9 mouse cellular contexts compared by ENCODE assay signal in genomic region chr2:122243671-122244131, GRCm38 (mm10). TPM values are rescaled to one million over a fixed set of nuclear protein-coding genes. Genes with fewer than 3 reads are reported as not detected.
A peak's percentile ranks its signal among the peaks of the same experiment; 100 is the strongest.
DNase-seq lines count a peak whose midpoint lies in the region; ATAC-seq and TF ChIP-seq lines count a peak whose summit lies in the region.
"Had no signal": no experiment of that assay in that cellular context is flagged by ENCODE, and none has a peak within 500 bp of the region (broad histone marks: within the 10 kb centered on the region; RNA-seq: fewer than 3 reads in every experiment).

No protein-coding gene starts in this region.

- intact Hi-C loops in heart, postnatal 14 days (cut with DNase I): loop anchor here (1.0 to 5.0 kb wide), 2 partner anchors 49 to 171 kb away; no protein-coding TSS in a partner anchor

- peak; percentile 83 for DNase-seq in CH12.LX (ENCODE audit: extremely low read depth)
- DNase-seq in c-Kit-positive CD71-positive TER-119-negative erythroid progenitor cells, embryonic 14.5 days (ENCODE audit: low read depth): peak; percentile 78
- peak; percentile 86 for DNase-seq in forebrain, embryonic 14.5 days (ENCODE audit: low spot score)
- peak; percentile 67 to 84 for DNase-seq in heart, postnatal 14 days
- peak; percentile 78 to 84 for DNase-seq in kidney, postnatal 4 days
- DNase-seq in liver, postnatal 0 days: peak; percentile 76
- DNase-seq in testis, postnatal 10 days (ENCODE audit: low spot score): peak; percentile 78

- peak; percentile 78 for TF ChIP-seq RAD21 in CH12.LX (IDR thresholded peaks at IDR 0.05; ENCODE audit: low read depth, low read length)

- H3K9ac ChIP-seq in CH12.LX (ENCODE audit: insufficient read depth, low read depth): no peak overlapping the region
- no peak overlapping the region for H3K9ac ChIP-seq in forebrain, embryonic 14.5 days (ENCODE audit: low read length)
- H3K9ac ChIP-seq in liver, postnatal 0 days (replicated peaks): no peak overlapping the region
- no peak overlapping the region for H3K9ac ChIP-seq in neural tube, embryonic 14.5 days (replicated peaks; ENCODE audit: low read depth, low read length)

- dilution Hi-C loops in CH12.LX (cut with MboI; ENCODE audit: extremely low pct_ligation_motif_present, extremely low pct_unique_long_range_greater_than_20kb, low sequenced_read_pairs): no loop called here

- H3K4me2 ChIP-seq in CH12.LX (ENCODE audit: insufficient read depth, low read depth, poor library complexity, severe bottlenecking): no peak overlapping the region
- no peak overlapping the region for H3K4me2 ChIP-seq in forebrain, embryonic 14.5 days (ENCODE audit: low read length)
- H3K4me2 ChIP-seq in liver, postnatal 0 days (ENCODE audit: low read depth, low read length): no peak overlapping the region
- H3K4me2 ChIP-seq in neural tube, embryonic 14.5 days (ENCODE audit: low read depth, low read length): no peak overlapping the region

- peaks cover 0 to 33% of the 10 kb centered on the region in 2 experiments for H3K36me3 ChIP-seq in CH12.LX (replicated peaks in 1 of 2; ENCODE audit: control insufficient read depth in 1 of 2, insufficient read depth in 1 of 2, low read length in 1 of 2)
- H3K36me3 ChIP-seq in forebrain, embryonic 14.5 days (ENCODE audit: control insufficient read depth, insufficient read depth, low read length): no peaks in the 10 kb centered on the region
- peaks cover 16% of the 10 kb centered on the region for H3K36me3 ChIP-seq in liver, postnatal 0 days (replicated peaks; ENCODE audit: insufficient read depth, low read length)
- no peaks in the 10 kb centered on the region for H3K36me3 ChIP-seq in neural tube, embryonic 14.5 days (ENCODE audit: control insufficient read depth, insufficient read depth, low read length)

- TF ChIP-seq CTCF in CH12.LX (conservative IDR thresholded peaks at IDR 0.05 in 1 of 2, IDR thresholded peaks at IDR 0.05 in 1 of 2; ENCODE audit: low read depth in 2 of 2, low read length in 2 of 2): peak; percentile 91 to 95
- TF ChIP-seq CTCF in liver, postnatal 0 days (IDR thresholded peaks at IDR 0.05; ENCODE audit: low read depth): peak; percentile 96

- peak; percentile 50 for TF ChIP-seq EP300 in CH12.LX (IDR thresholded peaks at IDR 0.05; ENCODE audit: low read length)
- no peak for TF ChIP-seq EP300 in liver, postnatal 0 days (IDR thresholded peaks at IDR 0.05; ENCODE audit: low read depth)

- H3K27ac ChIP-seq in CH12.LX (ENCODE audit: insufficient read depth, low read depth): no peak overlapping the region
- no peak overlapping the region for H3K27ac ChIP-seq in forebrain, embryonic 14.5 days (ENCODE audit: low read depth, low read length)
- peak overlapping the region; percentile 80 for H3K27ac ChIP-seq in liver, postnatal 0 days (ENCODE audit: low read depth)
- H3K27ac ChIP-seq in neural tube, embryonic 14.5 days (ENCODE audit: low read depth, low read length): no peak overlapping the region

- 0% methylated on average over 3 of the region's 3 CpGs for WGBS in forebrain, embryonic 14.5 days
- 9% methylated on average over 3 of the region's 3 CpGs for WGBS in liver, postnatal 0 days (ENCODE audit: insufficient replicate concordance)
- 5% methylated on average over 3 of the region's 3 CpGs for WGBS in neural tube, embryonic 14.5 days

- peaks cover 5 to 24% of the 10 kb centered on the region in 2 experiments; a peak in 2 of 4 replicates for H3K4me1 ChIP-seq in CH12.LX (ENCODE audit: control insufficient read depth in 1 of 2, insufficient read depth in 2 of 2)
- no peaks in the 10 kb centered on the region for H3K4me1 ChIP-seq in forebrain, embryonic 14.5 days (ENCODE audit: control insufficient read depth, insufficient read depth, low read length)
- peaks cover 12% of the 10 kb centered on the region for H3K4me1 ChIP-seq in liver, postnatal 0 days (ENCODE audit: insufficient read depth)
- no peaks in the 10 kb centered on the region for H3K4me1 ChIP-seq in neural tube, embryonic 14.5 days (ENCODE audit: control insufficient read depth, insufficient read depth, low read length)

- no peaks in the 10 kb centered on the region for H3K9me3 ChIP-seq in CH12.LX (replicated peaks; ENCODE audit: low read length)
- H3K9me3 ChIP-seq in forebrain, embryonic 14.5 days (replicated peaks; ENCODE audit: control insufficient read depth, low read length): no peaks in the 10 kb centered on the region
- H3K9me3 ChIP-seq in liver, postnatal 0 days (ENCODE audit: low read length): no peaks in the 10 kb centered on the region
- H3K9me3 ChIP-seq in neural tube, embryonic 14.5 days (ENCODE audit: control insufficient read depth, low read length): no peaks in the 10 kb centered on the region

- H3K27me3 ChIP-seq in CH12.LX (replicated peaks): no peaks in the 10 kb centered on the region
- H3K27me3 ChIP-seq in forebrain, embryonic 14.5 days (replicated peaks; ENCODE audit: control insufficient read depth, insufficient read depth, low read length): no peaks in the 10 kb centered on the region
- H3K27me3 ChIP-seq in liver, postnatal 0 days (ENCODE audit: insufficient read depth, low read length): no peaks in the 10 kb centered on the region
- no peaks in the 10 kb centered on the region for H3K27me3 ChIP-seq in neural tube, embryonic 14.5 days (ENCODE audit: control insufficient read depth, insufficient read depth, low read length)

- peak; percentile 77 for ATAC-seq in forebrain, embryonic 14.5 days
- ATAC-seq in liver, postnatal 0 days: peak; percentile 67
- ATAC-seq in neural tube, embryonic 14.5 days (ENCODE audit: low read depth): peak; percentile 79

- in situ Hi-C loops in CH12.LX (cut with MboI; ENCODE audit: low pct_ligation_motif_present, low pct_unique_long_range_greater_than_20kb, low sequenced_read_pairs): no loop called here

- no peak overlapping the region for H3K4me3 ChIP-seq in CH12.LX (replicated peaks in 1 of 3; ENCODE audit: low read depth in 2 of 3, low read length in 2 of 3, poor library complexity in 1 of 3)
- H3K4me3 ChIP-seq in forebrain, embryonic 14.5 days (ENCODE audit: low read depth, low read length): no peak overlapping the region
- no peak overlapping the region for H3K4me3 ChIP-seq in liver, postnatal 0 days (ENCODE audit: low read depth, low read length)
- H3K4me3 ChIP-seq in neural tube, embryonic 14.5 days (ENCODE audit: low read depth, low read length): no peak overlapping the region
- H3K4me3 ChIP-seq: erythroblast, embryonic 14.5 days had no signal

- no peaks in the 10 kb centered on the region for H3K79me2 ChIP-seq in CH12.LX (replicated peaks; ENCODE audit: control insufficient read depth, extremely low read depth, insufficient read depth, poor library complexity, severe bottlenecking)

- TF ChIP-seq POLR2A in CH12.LX (IDR thresholded peaks at IDR 0.05; ENCODE audit: low read depth, low read length): no peak

TF ChIP-seq in CH12.LX, 34 proteins besides CTCF, POLR2A, EP300 and RAD21 (continues in another document):
- TF ChIP-seq TBP (conservative IDR thresholded peaks at IDR 0.05; ENCODE audit: low read depth, low read length): no peak
- no peak for TF ChIP-seq USF2 (conservative IDR thresholded peaks at IDR 0.05; ENCODE audit: low read depth, low read length)
- TF ChIP-seq ZMIZ1 (IDR thresholded peaks at IDR 0.05; ENCODE audit: low read depth, low read length): no peak
- no peak for TF ChIP-seq UBTF (IDR thresholded peaks at IDR 0.05; ENCODE audit: low read depth, low read length)
- no peak for TF ChIP-seq POLR2AphosphoS2 (IDR thresholded peaks at IDR 0.05; ENCODE audit: low read depth, low read length)

RNA-seq across cellular contexts. Expression of gene Sord, which starts 9.2 kb away (rescaled TPM):
- total RNA-seq in CH12.LX (2012; rRNA removed) (14.9 and 20.3 TPM in 2 replicates), CH12.LX (2014; rRNA removed) (18.2 and 19.2 TPM in 2 replicates)
- polyA plus RNA-seq in CH12.LX (2012; ENCODE audit: insufficient read length, low read depth): 29.2 and 29.9 TPM in 2 replicates
- polyA plus RNA-seq in forebrain, embryonic 14.5 days (2014; fragmentation: Nextera tagmentation; extraction: Ambion mirVana): 19.7 and 20.1 TPM in 2 replicates
- 10 to 100 TPM; 83.7 to 90.0 TPM for total RNA-seq in heart, postnatal 14 days (2021)
- 294 and 325 TPM in 2 replicates for polyA plus RNA-seq in liver, postnatal 0 days (2015; fragmentation: Nextera tagmentation; extraction: Ambion mirVana)
- 21.1 and 22.7 TPM in 2 replicates for polyA plus RNA-seq in neural tube, embryonic 14.5 days (2014; fragmentation: Nextera tagmentation; extraction: Ambion mirVana)

RNA-seq across cellular contexts. Expression of gene Duox2, which starts 54.5 kb away (rescaled TPM):
- total RNA-seq in CH12.LX (2012; rRNA removed): not detected in 2 replicates
- total RNA-seq in CH12.LX (2014; rRNA removed): not detected in 2 replicates
- not detected in 2 replicates for polyA plus RNA-seq in CH12.LX (2012; ENCODE audit: insufficient read length, low read depth)
- polyA plus RNA-seq in forebrain, embryonic 14.5 days (2014; fragmentation: Nextera tagmentation; extraction: Ambion mirVana): not detected in 2 replicates
- total RNA-seq in heart, postnatal 14 days (2021): under 1 TPM; 0.41 to 0.57 TPM
- polyA plus RNA-seq in liver, postnatal 0 days (2015; fragmentation: Nextera tagmentation; extraction: Ambion mirVana): 0.02 TPM in 2 replicates
- polyA plus RNA-seq in neural tube, embryonic 14.5 days (2014; fragmentation: Nextera tagmentation; extraction: Ambion mirVana): not detected in 2 replicates
- polyA plus RNA-seq: erythroblast, embryonic 14.5 days had no signal

RNA-seq across cellular contexts. Expression of gene Duoxa2, which starts 55.0 kb away (rescaled TPM):
- total RNA-seq in CH12.LX (2012; rRNA removed) (not detected in 2 replicates), CH12.LX (2014; rRNA removed) (not detected in 2 replicates)
- polyA plus RNA-seq in CH12.LX (2012; ENCODE audit: insufficient read length, low read depth): not detected in 2 replicates
- not detected in 2 replicates for polyA plus RNA-seq in forebrain, embryonic 14.5 days (2014; fragmentation: Nextera tagmentation; extraction: Ambion mirVana)
- under 1 TPM; 0.17 TPM for total RNA-seq in heart, postnatal 14 days (2021)
- polyA plus RNA-seq in liver, postnatal 0 days (2015; fragmentation: Nextera tagmentation; extraction: Ambion mirVana): not detected in 2 replicates
- polyA plus RNA-seq in neural tube, embryonic 14.5 days (2014; fragmentation: Nextera tagmentation; extraction: Ambion mirVana): 0.17 and 0.37 TPM in 2 replicates
- polyA plus RNA-seq: erythroblast, embryonic 14.5 days had no signal

RNA-seq across cellular contexts. Expression of gene Terb2, which starts 57.6 kb away (rescaled TPM):
- not detected in 2 replicates for total RNA-seq in CH12.LX (2012; rRNA removed)
- total RNA-seq in CH12.LX (2014; rRNA removed): not detected in 2 replicates
- polyA plus RNA-seq in CH12.LX (2012; ENCODE audit: insufficient read length, low read depth): not detected in 2 replicates
- not detected in 2 replicates for polyA plus RNA-seq in forebrain, embryonic 14.5 days (2014; fragmentation: Nextera tagmentation; extraction: Ambion mirVana)
- not detected for total RNA-seq in heart, postnatal 14 days (2021)
- not detected in 2 replicates for polyA plus RNA-seq in liver, postnatal 0 days (2015; fragmentation: Nextera tagmentation; extraction: Ambion mirVana)
- not detected in 2 replicates for polyA plus RNA-seq in neural tube, embryonic 14.5 days (2014; fragmentation: Nextera tagmentation; extraction: Ambion mirVana)
- polyA plus RNA-seq: erythroblast, embryonic 14.5 days had no signal

RNA-seq across cellular contexts. Expression of gene Patl2, which starts 57.7 kb away (rescaled TPM):
- not detected in 2 replicates for total RNA-seq in CH12.LX (2012; rRNA removed)
- total RNA-seq in CH12.LX (2014; rRNA removed): not detected in 2 replicates
- not detected in 2 replicates for polyA plus RNA-seq in CH12.LX (2012; ENCODE audit: insufficient read length, low read depth)
- polyA plus RNA-seq in forebrain, embryonic 14.5 days (2014; fragmentation: Nextera tagmentation; extraction: Ambion mirVana): not detected in 2 replicates
- total RNA-seq in heart, postnatal 14 days (2021): not detected
- polyA plus RNA-seq in liver, postnatal 0 days (2015; fragmentation: Nextera tagmentation; extraction: Ambion mirVana): 0.14 and 0.18 TPM in 2 replicates
- polyA plus RNA-seq in neural tube, embryonic 14.5 days (2014; fragmentation: Nextera tagmentation; extraction: Ambion mirVana): 0.08 TPM in 1 of 2 replicates, not detected in the other
- polyA plus RNA-seq: erythroblast, embryonic 14.5 days had no signal
